Mouse (Mus musculus) brain, embryonic 14.5 days (tissue): ENCODE results near the gene Ptpro.
A peak's percentile ranks its signal among the peaks of the same experiment; 100 is the strongest.

ENCODE experiments used
- CTCF ChIP-seq: fragments of 200-500 bp; IDR thresholded peaks from 2 replicates; pipeline ENCODE4 v1.5.1; 2012; ENCODE audit warnings: inconsistent platforms, mild to moderate bottlenecking, moderate library complexity, borderline replicate concordance; ENCODE audit not compliant: insufficient read depth, insufficient read length; ENCODE audit errors: extremely low read depth
- POLR2A ChIP-seq: fragments of 200-500 bp; IDR thresholded peaks from 2 replicates; pipeline ENCODE4 v1.6.1; 2012; ENCODE audit warnings: mild to moderate bottlenecking, inconsistent platforms, borderline replicate concordance; ENCODE audit not compliant: poor library complexity, insufficient read depth, insufficient read length, severe bottlenecking; ENCODE audit errors: extremely low read depth

DNA sequence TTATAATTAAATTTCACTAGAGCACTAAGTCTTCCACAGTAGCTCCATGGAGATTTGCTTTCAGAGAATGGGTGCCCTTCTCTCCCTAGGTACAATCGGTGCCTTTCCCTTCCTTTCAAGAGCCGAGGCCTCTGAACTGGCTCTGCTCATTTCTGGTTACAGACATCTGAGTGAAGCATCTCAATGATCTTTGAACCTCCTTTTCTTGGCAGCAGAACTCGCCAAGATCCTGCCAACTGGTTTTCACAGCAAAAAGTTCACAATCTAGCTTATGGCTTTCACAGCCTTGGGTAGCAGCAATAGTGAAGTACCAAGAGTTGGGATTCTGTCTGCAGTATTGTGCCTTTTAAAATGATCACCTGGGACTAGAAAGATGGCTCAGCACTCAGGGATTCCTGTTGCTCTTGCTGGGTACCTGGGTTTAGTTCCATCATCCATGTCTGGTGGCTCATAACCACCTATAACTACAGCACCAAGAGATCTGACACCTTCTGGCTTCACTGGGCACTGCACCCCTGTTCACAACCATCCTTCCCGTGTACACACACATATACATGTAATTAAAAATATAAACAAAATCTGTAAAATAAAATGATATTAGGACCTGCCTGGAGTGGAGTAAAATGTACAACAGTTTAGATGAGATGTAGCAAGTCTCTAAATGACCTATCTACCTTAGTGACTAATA, 144.1 kb downstream of the Ptpro start:
- TF ChIP-seq POLR2A: no peak
- peak; percentile 43; the same call in 1 of the 2 replicates for TF ChIP-seq CTCF
